Mouse (Mus musculus) gastrocnemius, postnatal 4 days (tissue): ENCODE measurements around the gene Sobp. TPM values are rescaled to one million over a fixed set of nuclear protein-coding genes. Genes with fewer than 3 reads are reported as not detected.

Experiments used
- DNase-seq, 2 experiments: peaks; one replicate each; pipeline ENCODE4 v3.0.0; 2021 to 2022; ENCODE audit warnings: low spot score in 2 of 2, mixed read lengths in 2 of 2
- total RNA-seq, 2 experiments: library from RNA; stranded (reverse); gene quantifications; 2 replicates each; pipeline ENCODE4 v1.2.3; 2021

The Sobp gene
- total RNA-seq, 2 experiments from 2014 or later, result 21.5 to 25.4 TPM

- DNase-seq, result no peak
Observed at GRCm38 (mm10) chr10:43093440-43093839, 80.9 kb downstream of the Sobp start.

GRCm38 (mm10) chr10:43090040-43090439 lies 84.3 kb downstream of the Sobp start:
- DNase-seq, result no peak

- DNase-seq, result no peak
Observed at GRCm38 (mm10) chr10:43087421-43087820, 86.9 kb downstream of the Sobp start.

GRCm38 (mm10) chr10:43086888-43087287 lies 87.4 kb downstream of the Sobp start:
- DNase-seq, result no peak

- DNase-seq, result no peak
Observed at GRCm38 (mm10) chr10:43084087-43084366, 90.3 kb downstream of the Sobp start.

- DNase-seq, result no peak
Observed at GRCm38 (mm10) chr10:43083288-43084086, 90.8 kb downstream of the Sobp start.

- no peak for DNase-seq
Observed at GRCm38 (mm10) chr10:43081316-43081715, 93.0 kb downstream of the Sobp start.

- no peak for DNase-seq
Observed at GRCm38 (mm10) chr10:43075535-43076152, 98.7 kb downstream of the Sobp start.

GRCm38 (mm10) chr10:43073281-43073680 lies 101.0 kb downstream of the Sobp start:
- no peak for DNase-seq

- no peak for DNase-seq
Observed at GRCm38 (mm10) chr10:43070893-43071292, 103.4 kb downstream of the Sobp start.

- no peak for DNase-seq
Observed at GRCm38 (mm10) chr10:43065331-43065730, 109.0 kb downstream of the Sobp start.

GRCm38 (mm10) chr10:43061519-43062105 lies 112.7 kb downstream of the Sobp start:
- no peak for DNase-seq

- DNase-seq, result no peak
Observed at GRCm38 (mm10) chr10:43055405-43055804, 118.9 kb downstream of the Sobp start.

GRCm38 (mm10) chr10:43054776-43055175 lies 119.6 kb downstream of the Sobp start:
- DNase-seq, result no peak

- DNase-seq, result no peak
Observed at GRCm38 (mm10) chr10:43053861-43054560, 120.3 kb downstream of the Sobp start.

GRCm38 (mm10) chr10:43052462-43052861 lies 121.9 kb downstream of the Sobp start:
- no peak for DNase-seq

GRCm38 (mm10) chr10:43047804-43048348 lies 126.5 kb downstream of the Sobp start:
- no peak for DNase-seq

- DNase-seq, result no peak
Observed at GRCm38 (mm10) chr10:43043351-43044209, 130.8 kb downstream of the Sobp start.

- no peak for DNase-seq
Observed at GRCm38 (mm10) chr10:43042591-43043327, 131.6 kb downstream of the Sobp start.

- no peak for DNase-seq
Observed at GRCm38 (mm10) chr10:43041794-43042193, 132.5 kb downstream of the Sobp start.
